In the genomic region with DNA sequence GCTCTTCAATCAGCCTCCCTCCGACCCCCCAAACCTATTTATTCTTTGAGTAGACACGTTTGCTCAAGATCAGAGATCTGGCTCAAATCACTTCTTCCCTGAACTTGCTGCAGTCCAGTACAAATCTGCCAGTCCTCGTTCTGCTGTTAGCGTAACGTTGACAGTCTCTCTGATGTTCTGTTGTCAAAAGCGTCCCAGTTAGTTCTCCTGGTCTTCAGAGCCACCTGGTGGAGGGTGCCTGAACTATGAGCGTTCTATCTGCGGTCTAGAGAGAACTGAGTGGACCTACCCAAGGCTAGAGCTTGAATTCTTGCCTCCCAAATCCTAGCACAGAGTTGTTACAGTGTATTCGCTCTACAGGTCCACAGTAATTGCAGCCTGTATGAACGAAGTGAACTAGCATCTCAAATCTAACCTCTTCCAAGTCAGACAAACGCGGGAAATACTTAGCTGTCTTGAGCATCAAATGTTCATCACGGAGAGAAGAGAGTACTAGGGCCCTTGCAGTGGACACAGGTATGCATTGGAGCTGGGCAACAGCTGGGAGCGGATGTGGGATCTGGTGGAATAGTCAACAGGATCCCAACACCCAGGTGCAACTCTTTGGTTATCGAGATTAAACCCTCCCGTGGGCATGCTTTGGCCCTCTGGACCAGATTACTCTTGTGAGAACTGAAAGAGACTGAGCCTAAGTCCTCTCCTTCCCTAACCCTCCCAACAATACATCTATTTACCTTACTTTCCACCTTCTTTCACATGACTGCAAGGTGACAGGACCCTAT, we compare ENCODE assay signal across 2 mouse cellular contexts.
TF ChIP-seq lines count a peak whose summit lies in the region.

No protein-coding gene starts in this region.

TF ChIP-seq in CH12.LX, 34 proteins besides CTCF, POLR2A, EP300 and RAD21:
- no peak for TF ChIP-seq GABPA (IDR thresholded peaks at IDR 0.05; ENCODE audit: insufficient replicate concordance, low read depth, low read length)
- no peak for TF ChIP-seq MAX (IDR thresholded peaks at IDR 0.05; ENCODE audit: low read length)
- peak; percentile 100 for TF ChIP-seq SMC3 (IDR thresholded peaks at IDR 0.05; ENCODE audit: low read depth, low read length)
- no peak for TF ChIP-seq ETS1 (conservative IDR thresholded peaks at IDR 0.05; ENCODE audit: low read depth, low read length)
- 0 out of 2 replicates have a peak, but pooled peaks have one; percentile 21 for TF ChIP-seq NRF1 (IDR thresholded peaks at IDR 0.05; ENCODE audit: low read depth, low read length)
- no peak for TF ChIP-seq TBP (conservative IDR thresholded peaks at IDR 0.05; ENCODE audit: low read depth, low read length)
- no peak for TF ChIP-seq POLR2AphosphoS2 (IDR thresholded peaks at IDR 0.05; ENCODE audit: low read depth, low read length)
- TF ChIP-seq JUND (conservative IDR thresholded peaks at IDR 0.05; ENCODE audit: low read depth, low read length) = no peak
- peak; percentile 97 for TF ChIP-seq ZC3H11A (IDR thresholded peaks at IDR 0.05; ENCODE audit: low read depth, low read length)
- no peak for TF ChIP-seq MEF2A (IDR thresholded peaks at IDR 0.05; ENCODE audit: borderline replicate concordance, low read depth, low read length)
- no peak for TF ChIP-seq ZMIZ1 (IDR thresholded peaks at IDR 0.05; ENCODE audit: low read depth, low read length)
- TF ChIP-seq SIN3A (IDR thresholded peaks at IDR 0.05; ENCODE audit: low read length) = peak; percentile 74
- no peak for TF ChIP-seq TCF12 (IDR thresholded peaks at IDR 0.05; ENCODE audit: low read depth, low read length)
- TF ChIP-seq MXI1 (IDR thresholded peaks at IDR 0.05; ENCODE audit: low read depth, low read length) = peak; percentile 14; the same call in 1 of the 2 replicates
- TF ChIP-seq PAX5 (IDR thresholded peaks at IDR 0.05; ENCODE audit: low read length) = no peak
- TF ChIP-seq JUN (IDR thresholded peaks at IDR 0.05; ENCODE audit: insufficient read depth, low read depth, low read length) = no peak
- TF ChIP-seq CHD1 (IDR thresholded peaks at IDR 0.05; ENCODE audit: low read depth, low read length) = no peak
- no peak for TF ChIP-seq MAZ (IDR thresholded peaks at IDR 0.05; ENCODE audit: low read depth, low read length)
- TF ChIP-seq ZNF384 (IDR thresholded peaks at IDR 0.05; ENCODE audit: low read depth, low read length) = peak; percentile 21; the same call in 1 of the 2 replicates

TF ChIP-seq in myocyte, 11 proteins besides CTCF, POLR2A, EP300 and RAD21:
- TF ChIP-seq CEBPB (IDR thresholded peaks at IDR 0.05; ENCODE audit: insufficient read depth, poor library complexity, severe bottlenecking) = no peak
- no peak for TF ChIP-seq USF1 (IDR thresholded peaks at IDR 0.05; ENCODE audit: low read depth)
- TF ChIP-seq MYOG (IDR thresholded peaks at IDR 0.05; ENCODE audit: control insufficient read depth in 1 of 3, insufficient read depth in 1 of 3, insufficient read length in 2 of 3, low read depth in 2 of 3) = no peak
- no peak for TF ChIP-seq TCF3 (IDR thresholded peaks at IDR 0.05; ENCODE audit: insufficient read length, low read depth)
- no peak for TF ChIP-seq MAX (IDR thresholded peaks at IDR 0.05; ENCODE audit: low read depth)
- TF ChIP-seq E2F4 (IDR thresholded peaks at IDR 0.05; ENCODE audit: insufficient read depth) = no peak
- no peak for TF ChIP-seq REST (IDR thresholded peaks at IDR 0.05; ENCODE audit: insufficient read depth, insufficient read length)
- no peak for TF ChIP-seq SRF (IDR thresholded peaks at IDR 0.05; ENCODE audit: control insufficient read depth, insufficient read length, low read depth)
- no peak for TF ChIP-seq TCF12 (IDR thresholded peaks at IDR 0.05; ENCODE audit: insufficient read depth, poor library complexity, severe bottlenecking)
TF ChIP-seq in myocyte: peak in this region for 0.
